Mouse (Mus musculus) limb, embryonic 12.5 days (tissue): ENCODE results near the gene Ren1. TPM values are rescaled to one million over a fixed set of nuclear protein-coding genes. Genes with fewer than 3 reads are reported as not detected.

Source experiments
- ATAC-seq: fragments of 200-750 bp; cut with Nextera tagmentation; 2 replicates; pipeline ENCODE4 v1.8.0; 2017; ENCODE audit warnings: low read depth, moderate TSS enrichment; ENCODE audit not compliant: insufficient number of reproducible peaks, insufficient read depth, low FRiP score, low TSS enrichment
- H3K27ac ChIP-seq: fragments of 300-500 bp; sonication (generic); 2 replicates; pipeline ENCODE4 v1.5.1; 2016; ENCODE audit warnings: mild to moderate bottlenecking, moderate library complexity
- H3K27me3 ChIP-seq: fragments of 300-500 bp; sonication (generic); 2 replicates; pipeline ENCODE4 v1.6.1; 2016; ENCODE audit warnings: mild to moderate bottlenecking, moderate library complexity
- H3K36me3 ChIP-seq: fragments of 300-500 bp; sonication (generic); 2 replicates; pipeline ENCODE4 v1.6.1; 2016; ENCODE audit warnings: mild to moderate bottlenecking, moderate library complexity
- H3K4me1 ChIP-seq: fragments of 300-500 bp; sonication (generic); replicated peaks from 2 replicates; pipeline ENCODE4 v1.6.1; 2016
- H3K4me2 ChIP-seq: fragments of 300-500 bp; sonication (generic); 2 replicates; pipeline ENCODE4 v1.6.1; 2016; ENCODE audit warnings: mild to moderate bottlenecking, moderate library complexity
- H3K4me3 ChIP-seq: fragments of 300-500 bp; sonication (generic); replicated peaks from 2 replicates; pipeline ENCODE4 v1.5.1; 2016; ENCODE audit warnings: mild to moderate bottlenecking
- H3K9ac ChIP-seq: fragments of 300-500 bp; sonication (generic); replicated peaks from 2 replicates; pipeline ENCODE4 v1.6.1; 2016; ENCODE audit warnings: mild to moderate bottlenecking, moderate library complexity
- H3K9me3 ChIP-seq: fragments of 300-500 bp; sonication (generic); 2 replicates; pipeline ENCODE4 v1.6.1; 2016; ENCODE audit warnings: mild to moderate bottlenecking, moderate library complexity
- WGBS: fragments of 180-500 bp; shearing (Covaris S2); methylation state at CpG from one replicate; pipeline ENCODE4 v1.1.7; 2016; 5-methylcytosine and 5-hydroxymethylcytosine counted together
- polyA plus RNA-seq: library from polyadenylated mRNA; unstranded; fragments of >200 nt; fragmentation: Nextera tagmentation; extraction: Ambion mirVana; gene quantifications from 2 replicates; pipeline ENCODE4 v1.2.1, GENCODE M21; 2016

The Ren1 gene
- polyA plus RNA-seq, 1 experiment from 2014 or later: not detected

GRCm38 (mm10) chr1:133394702-133395101, 44.4 kb downstream of the Ren1 start:
- ATAC-seq: no peak
- WGBS: 69% methylated on average over 4 of the region's 4 CpGs
- Histone ChIP-seq H3K4me2 (no peak overlapping the region), H3K27me3 (no peaks in the 10 kb centered on the region), H3K9me3 (no peaks in the 10 kb centered on the region), H3K27ac (no peak overlapping the region), H3K36me3 (peaks cover 31% of the 10 kb centered on the region), H3K4me1 (peaks cover 11% of the 10 kb centered on the region), H3K4me3 (no peak overlapping the region), H3K9ac (no peak overlapping the region)

- Histone ChIP-seq H3K9me3 (no peaks in the 10 kb centered on the region), H3K4me2 (no peak overlapping the region), H3K4me3 (no peak overlapping the region), H3K36me3 (peaks cover 11% of the 10 kb centered on the region), H3K27ac (no peak overlapping the region), H3K27me3 (no peaks in the 10 kb centered on the region), H3K9ac (no peak overlapping the region), H3K4me1 (peaks cover 11% of the 10 kb centered on the region)
- ATAC-seq: no peak
- WGBS: 89% methylated on average over 5 of the region's 5 CpGs
Observed at GRCm38 (mm10) chr1:133396693-133397092, 46.4 kb downstream of the Ren1 start.

GRCm38 (mm10) chr1:133397094-133397482, 46.8 kb downstream of the Ren1 start:
- H3K4me1 ChIP-seq: peaks cover 11% of the 10 kb centered on the region
- H3K4me2 ChIP-seq: peak overlapping the region; percentile 31; the same call in 1 of the 2 replicates
- H3K36me3 ChIP-seq: peaks cover 7% of the 10 kb centered on the region
- H3K4me3 ChIP-seq: no peak overlapping the region
- peak overlapping the region; percentile 50 for H3K9ac ChIP-seq
- no peak for ATAC-seq
- WGBS: 73% methylated on average over 5 of the region's 5 CpGs
- no peaks in the 10 kb centered on the region for H3K9me3 ChIP-seq
- H3K27ac ChIP-seq: peak overlapping the region; percentile 71
- H3K27me3 ChIP-seq: no peaks in the 10 kb centered on the region

- 14% methylated on average over 17 of the region's 17 CpGs for WGBS
- Histone ChIP-seq H3K36me3 (peaks cover 2% of the 10 kb centered on the region), H3K9me3 (no peaks in the 10 kb centered on the region), H3K9ac (peak overlapping the region; percentile 50), H3K4me1 (peaks cover 11% of the 10 kb centered on the region), H3K4me3 (no peak overlapping the region), H3K4me2 (peak overlapping the region; percentile 31), H3K27ac (peak overlapping the region; percentile 71), H3K27me3 (no peaks in the 10 kb centered on the region)
- ATAC-seq: no peak
Observed at GRCm38 (mm10) chr1:133397483-133398237, 47.4 kb downstream of the Ren1 start.

GRCm38 (mm10) chr1:133400014-133400725, 49.9 kb downstream of the Ren1 start:
- ATAC-seq: no peak

GRCm38 (mm10) chr1:133404005-133404404, 53.7 kb downstream of the Ren1 start:
- Histone ChIP-seq H3K4me1 (peaks cover 12% of the 10 kb centered on the region), H3K9ac (no peak overlapping the region), H3K9me3 (no peaks in the 10 kb centered on the region), H3K27me3 (no peaks in the 10 kb centered on the region), H3K27ac (no peak overlapping the region), H3K36me3 (no peaks in the 10 kb centered on the region), H3K4me2 (no peak overlapping the region), H3K4me3 (no peak overlapping the region)
- 92% methylated on average over 4 of the region's 4 CpGs for WGBS
- no peak for ATAC-seq

More at GRCm38 (mm10) chr1:133400014-133400725, 49.9 kb downstream of the Ren1 start:
- 71% methylated on average over 13 of the region's 13 CpGs for WGBS
- Histone ChIP-seq H3K36me3 (no peaks in the 10 kb centered on the region), H3K4me1 (peaks cover 11% of the 10 kb centered on the region), H3K9me3 (no peaks in the 10 kb centered on the region), H3K27ac (no peak overlapping the region), H3K4me3 (no peak overlapping the region), H3K9ac (no peak overlapping the region), H3K27me3 (no peaks in the 10 kb centered on the region), H3K4me2 (no peak overlapping the region)

- Histone ChIP-seq H3K27ac (no peak overlapping the region), H3K36me3 (no peaks in the 10 kb centered on the region), H3K9me3 (no peaks in the 10 kb centered on the region), H3K27me3 (no peaks in the 10 kb centered on the region), H3K4me3 (no peak overlapping the region), H3K4me1 (peaks cover 20% of the 10 kb centered on the region), H3K4me2 (no peak overlapping the region), H3K9ac (no peak overlapping the region)
- ATAC-seq: no peak
- 81% methylated on average over 7 of the region's 7 CpGs for WGBS
Observed at GRCm38 (mm10) chr1:133406614-133407013, 56.3 kb downstream of the Ren1 start.

- Histone ChIP-seq H3K4me3 (no peak overlapping the region), H3K27ac (0 out of 2 replicates have a peak overlapping the region, but pooled peaks have one; percentile 42), H3K27me3 (no peaks in the 10 kb centered on the region), H3K4me2 (no peak overlapping the region), H3K9me3 (no peaks in the 10 kb centered on the region), H3K36me3 (no peaks in the 10 kb centered on the region), H3K4me1 (peaks cover 20% of the 10 kb centered on the region), H3K9ac (no peak overlapping the region)
- WGBS: 67% methylated on average over 6 of the region's 6 CpGs
- no peak for ATAC-seq
Observed at GRCm38 (mm10) chr1:133407436-133407835, 57.1 kb downstream of the Ren1 start.

- WGBS: 23% methylated on average over 9 of the region's 9 CpGs
- Histone ChIP-seq H3K27me3 (no peaks in the 10 kb centered on the region), H3K4me2 (0 out of 2 replicates have a peak overlapping the region, but pooled peaks have one; percentile 13), H3K27ac (no peak overlapping the region), H3K9ac (no peak overlapping the region), H3K4me1 (peaks cover 26% of the 10 kb centered on the region), H3K36me3 (no peaks in the 10 kb centered on the region), H3K4me3 (no peak overlapping the region), H3K9me3 (no peaks in the 10 kb centered on the region)
- no peak for ATAC-seq
Observed at GRCm38 (mm10) chr1:133408321-133408720, 58.0 kb downstream of the Ren1 start.

- H3K4me2 ChIP-seq: peak overlapping the region; percentile 13; the same call in 1 of the 2 replicates
- H3K27ac ChIP-seq: 0 out of 2 replicates have a peak overlapping the region, but pooled peaks have one; percentile 7
- H3K4me3 ChIP-seq: no peak overlapping the region
- no peak overlapping the region for H3K9ac ChIP-seq
- ATAC-seq: no peak
- WGBS: 8% methylated on average over 6 of the region's 6 CpGs
- H3K9me3 ChIP-seq: no peaks in the 10 kb centered on the region
- peaks cover 28% of the 10 kb centered on the region for H3K4me1 ChIP-seq
- no peaks in the 10 kb centered on the region for H3K27me3 ChIP-seq
- H3K36me3 ChIP-seq: no peaks in the 10 kb centered on the region
Observed at GRCm38 (mm10) chr1:133408880-133409516, 58.7 kb downstream of the Ren1 start.

GRCm38 (mm10) chr1:133409786-133410185, 59.5 kb downstream of the Ren1 start:
- 61% methylated on average over 9 of the region's 9 CpGs for WGBS
- H3K9ac ChIP-seq: no peak overlapping the region
- H3K4me1 ChIP-seq: peaks cover 28% of the 10 kb centered on the region
- H3K27me3 ChIP-seq: no peaks in the 10 kb centered on the region
- no peak for ATAC-seq
- no peak overlapping the region for H3K4me3 ChIP-seq
- no peak overlapping the region for H3K27ac ChIP-seq
- no peak overlapping the region for H3K4me2 ChIP-seq
- no peaks in the 10 kb centered on the region for H3K36me3 ChIP-seq
- no peaks in the 10 kb centered on the region for H3K9me3 ChIP-seq
